Mouse (Mus musculus): Measurements from ENCODE around the gene Prss50.

DNA sequence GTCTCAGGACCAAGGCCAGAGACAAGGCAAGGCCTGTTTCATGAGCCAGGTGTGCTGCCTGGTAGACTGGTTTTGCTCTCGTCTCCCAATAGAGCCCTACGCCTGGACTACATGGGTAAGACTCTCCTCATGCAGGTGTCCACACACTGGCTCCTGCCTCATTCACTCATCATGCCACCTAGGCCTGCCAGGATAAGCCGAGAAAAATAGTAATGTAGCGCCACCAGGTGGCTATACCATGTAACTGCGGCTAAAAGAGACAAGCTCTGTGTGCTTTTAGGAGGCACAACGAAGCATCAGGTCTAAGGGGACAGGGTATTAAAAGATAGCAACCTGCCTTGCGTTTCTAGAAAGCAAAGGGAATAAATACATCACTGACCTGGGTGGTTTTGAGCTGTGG lies 13.3 kb downstream of the Prss50 start:
- TF ChIP-seq CHD2 (IDR thresholded peaks at IDR 0.05; ENCODE audit: low read depth, low read length): no peak
- TF ChIP-seq HCFC1 (IDR thresholded peaks at IDR 0.05; ENCODE audit: borderline replicate concordance, insufficient read depth, low read length): no peak

All from ES-E14 (cell line).